Mouse (Mus musculus) cerebellum, adult 2 months (tissue): ENCODE measurements at regions not wholly inside any gene's neighbourhood (a gene's known extent, or its start where the extent isn't known, plus 50 kb on each side); places are given as distances from the start of the nearest gene placed in this dataset.
"Not testable (repeated sequence)": the region's sequence is repeated elsewhere in the genome, so short reads cannot be mapped to it uniquely, and the experiment has no call there.

Experiments used
- CTCF ChIP-seq: fragments of 200-500 bp; IDR thresholded peaks from 2 replicates; pipeline ENCODE4 v1.5.1; 2011; ENCODE audit warnings: low read depth, mild to moderate bottlenecking, control low read depth, low read length, moderate library complexity, borderline replicate concordance; ENCODE audit not compliant: insufficient read depth
- POLR2A ChIP-seq: fragments of 200-500 bp; IDR thresholded peaks from 2 replicates; pipeline ENCODE4 v1.6.1; 2011; ENCODE audit warnings: low read length, control low read depth, borderline replicate concordance; ENCODE audit not compliant: insufficient read depth

- not testable (repeated sequence) for TF ChIP-seq CTCF, POLR2A
Observed at GRCm38 (mm10) chr10:7327046-7327445, 115.0 kb upstream of the Cnksr3 start.
